Mouse (Mus musculus): ENCODE measurements around the gene Chn2. TPM values are rescaled to one million over a fixed set of nuclear protein-coding genes. Genes with fewer than 3 reads are reported as not detected.

Chn2 gene
- total and polyA plus RNA-seq, 2 experiments from 2014 or later = 33.3 to 49.4 TPM

DNA sequence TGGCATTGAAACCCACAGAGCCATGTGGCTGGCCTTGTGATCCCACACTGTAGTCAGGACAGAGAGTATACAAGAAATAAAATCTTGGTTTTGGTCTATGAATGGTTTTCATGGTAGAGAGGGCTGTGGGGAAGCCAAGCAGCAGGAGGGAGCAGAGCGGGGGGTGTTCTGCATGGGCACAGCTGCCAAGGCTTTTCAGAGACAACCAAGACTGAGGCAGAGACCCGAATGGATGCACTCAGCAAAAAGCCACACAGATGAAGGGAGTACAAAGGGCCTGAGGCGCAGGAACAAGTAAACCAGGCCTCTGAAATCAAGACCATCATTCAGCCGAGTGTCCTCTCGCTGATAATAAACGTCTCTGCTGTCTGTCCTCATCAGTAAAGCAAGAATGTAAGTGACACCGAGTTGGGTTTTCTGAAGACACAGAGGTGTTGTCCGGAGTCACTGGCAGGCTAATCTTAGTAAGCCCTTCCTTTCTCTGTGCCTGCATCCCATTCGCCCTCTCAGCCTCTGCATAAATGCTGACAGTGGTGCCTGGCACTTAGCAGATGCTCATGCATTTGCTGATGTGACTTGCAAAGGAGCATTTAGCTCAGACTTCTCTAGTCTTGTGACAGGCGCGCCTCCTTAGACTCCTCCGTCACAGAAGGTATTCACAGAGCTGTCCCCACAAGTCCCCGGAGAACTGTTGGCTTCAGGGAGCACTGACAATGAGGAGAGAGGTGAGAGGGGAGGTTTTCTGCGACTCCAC is 144.6 kb downstream of the Chn2 start:
- no peak overlapping the region for H3K4me3 ChIP-seq (ENCODE audit: low read depth, low read length)
- H3K9ac ChIP-seq = no peak overlapping the region
- H3K4me2 ChIP-seq (ENCODE audit: low read depth) = no peak overlapping the region
- 46% methylated on average over 14 of the region's 14 CpGs for WGBS
- H3K4me1 ChIP-seq (ENCODE audit: insufficient read depth) = peaks cover 13% of the 10 kb centered on the region
- ATAC-seq (peak; percentile 93), DNase-seq (peak; percentile 43)
- TF ChIP-seq CTCF (IDR thresholded peaks at IDR 0.05; ENCODE audit: low read depth) = no peak
- H3K27ac ChIP-seq (ENCODE audit: low read depth, low read length) = 0 out of 2 replicates have a peak overlapping the region, but pooled peaks have one; percentile 9
- no peaks in the 10 kb centered on the region for H3K9me3 ChIP-seq (ENCODE audit: low read length)
- no peaks in the 10 kb centered on the region for H3K36me3 ChIP-seq (ENCODE audit: insufficient read depth)
- no peaks in the 10 kb centered on the region for H3K27me3 ChIP-seq (ENCODE audit: insufficient read depth, low read length)

DNA sequence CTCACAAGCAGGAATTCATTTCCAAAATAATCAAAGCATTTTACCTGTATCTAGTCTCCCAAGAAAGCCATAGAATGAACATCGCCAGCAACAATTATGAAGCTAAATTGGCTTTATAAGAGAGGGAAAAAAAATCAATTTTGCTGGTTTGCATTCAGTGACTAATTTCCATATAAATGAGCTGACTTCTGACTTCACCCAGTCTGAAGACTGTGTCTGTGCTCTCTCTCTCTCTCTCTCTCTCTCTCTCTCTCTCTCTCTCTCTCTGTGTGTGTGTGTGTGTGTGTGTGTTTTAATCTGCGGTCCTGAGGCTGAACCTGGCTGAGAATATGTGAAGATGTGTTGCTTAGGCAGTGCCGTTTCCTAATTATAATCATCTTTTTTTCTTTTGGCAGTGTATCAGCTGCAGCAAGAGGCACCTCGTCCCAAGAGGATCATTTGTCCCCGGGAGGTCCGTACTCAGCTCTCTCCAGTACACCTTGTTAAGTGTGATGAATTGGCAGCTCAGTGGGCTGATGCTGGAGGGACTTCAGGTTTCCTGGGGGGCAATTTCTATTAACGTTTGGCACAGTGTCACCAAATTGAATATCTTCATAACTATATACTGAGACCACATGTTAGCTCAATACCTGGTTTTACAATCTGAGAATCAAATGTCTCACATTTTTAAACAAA is 154.4 kb downstream of the Chn2 start:
- ATAC-seq = peak; percentile 66
- WGBS = 25% methylated on average over 7 of the region's 7 CpGs
- TF ChIP-seq CTCF (IDR thresholded peaks at IDR 0.05; ENCODE audit: low read depth) = no peak
- Histone ChIP-seq H3K4me3 (ENCODE audit: low read depth, low read length) (no peak overlapping the region), H3K27me3 (ENCODE audit: insufficient read depth, low read length) (no peaks in the 10 kb centered on the region), H3K9ac (no peak overlapping the region), H3K36me3 (ENCODE audit: insufficient read depth) (no peaks in the 10 kb centered on the region; the same call in 1 of the 2 replicates), H3K4me2 (ENCODE audit: low read depth) (no peak overlapping the region), H3K27ac (ENCODE audit: low read depth, low read length) (peak overlapping the region; percentile 45; the same call in 1 of the 2 replicates), H3K9me3 (ENCODE audit: low read length) (no peaks in the 10 kb centered on the region), H3K4me1 (ENCODE audit: insufficient read depth) (peaks cover 4% of the 10 kb centered on the region; the same call in 1 of the 2 replicates)
- no peak for DNase-seq

DNA sequence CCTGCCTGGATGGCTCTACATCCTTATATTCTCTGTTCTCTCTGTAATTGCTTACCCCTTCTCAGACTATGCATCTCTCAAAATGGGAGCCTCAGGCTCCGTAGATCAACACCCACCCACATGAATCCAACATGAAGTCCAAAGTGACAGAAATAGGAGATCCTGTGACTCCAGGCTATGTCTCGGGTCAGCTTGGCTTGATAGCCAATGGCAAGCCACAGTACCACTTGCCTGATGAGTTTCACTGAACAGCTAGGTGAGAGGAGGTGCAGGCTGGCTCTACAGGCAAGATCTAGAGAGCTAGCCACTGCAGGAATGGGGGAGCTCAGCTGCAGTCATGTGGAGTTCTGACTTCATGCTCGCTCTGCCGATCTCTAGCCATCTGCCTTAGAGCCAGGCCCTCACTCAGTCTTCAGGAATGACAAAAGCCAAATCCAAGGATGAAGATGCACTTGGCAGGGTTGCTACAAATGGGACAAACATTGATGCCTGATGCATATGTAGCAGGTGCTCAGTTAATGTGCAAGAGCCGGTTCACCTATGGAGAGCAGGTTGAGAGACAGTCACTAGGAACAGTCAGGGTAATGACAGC is 158.6 kb downstream of the Chn2 start:
- H3K4me1 ChIP-seq (ENCODE audit: insufficient read depth) = peaks cover 4% of the 10 kb centered on the region; the same call in 1 of the 2 replicates
- H3K9ac ChIP-seq = no peak overlapping the region
- H3K27ac ChIP-seq (ENCODE audit: low read depth, low read length) = no peak overlapping the region
- 89% methylated on average over 5 of the region's 5 CpGs for WGBS
- H3K4me2 ChIP-seq (ENCODE audit: low read depth) = no peak overlapping the region
- H3K9me3 ChIP-seq (ENCODE audit: low read length) = no peaks in the 10 kb centered on the region
- H3K36me3 ChIP-seq (ENCODE audit: insufficient read depth) = no peaks in the 10 kb centered on the region; the same call in none of the 2 replicates
- ATAC-seq (no peak), DNase-seq (no peak)
- no peak for TF ChIP-seq CTCF (IDR thresholded peaks at IDR 0.05; ENCODE audit: low read depth)
- no peak overlapping the region for H3K4me3 ChIP-seq (ENCODE audit: low read depth, low read length)
- H3K27me3 ChIP-seq (ENCODE audit: insufficient read depth, low read length) = no peaks in the 10 kb centered on the region

DNA sequence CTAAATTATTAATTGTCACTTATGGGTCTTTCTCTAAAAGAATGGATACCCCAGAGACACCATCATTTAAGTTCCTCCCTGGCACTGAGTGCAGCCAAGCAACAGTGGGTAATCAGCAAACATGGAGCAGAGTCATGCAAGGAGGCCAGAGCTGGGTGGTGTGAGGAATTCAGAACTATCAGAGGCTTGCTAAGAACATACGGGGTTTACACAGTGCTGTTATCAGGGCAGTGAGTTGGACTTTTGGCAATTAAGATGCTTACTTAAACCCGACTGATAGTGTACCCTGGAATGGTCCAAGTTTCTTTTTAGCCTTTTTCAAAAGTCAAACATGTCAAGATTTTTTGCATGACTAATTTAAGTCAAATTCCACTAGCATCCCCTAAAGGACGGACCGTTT is 160.2 kb downstream of the Chn2 start:
- Histone ChIP-seq H3K36me3 (ENCODE audit: insufficient read depth) (no peaks in the 10 kb centered on the region; the same call in none of the 2 replicates), H3K9ac (no peak overlapping the region), H3K9me3 (ENCODE audit: low read length) (no peaks in the 10 kb centered on the region), H3K4me3 (ENCODE audit: low read depth, low read length) (no peak overlapping the region), H3K27me3 (ENCODE audit: insufficient read depth, low read length) (no peaks in the 10 kb centered on the region), H3K27ac (ENCODE audit: low read depth, low read length) (no peak overlapping the region), H3K4me2 (ENCODE audit: low read depth) (no peak overlapping the region), H3K4me1 (ENCODE audit: insufficient read depth) (no peaks in the 10 kb centered on the region)
- DNase-seq = no peak
- 35% methylated on average over 4 of the region's 4 CpGs for WGBS
- TF ChIP-seq CTCF (IDR thresholded peaks at IDR 0.05; ENCODE audit: low read depth) = no peak
- no peak for ATAC-seq

GRCm38 (mm10) chr6:54200031-54200722 is 160.8 kb downstream of the Chn2 start:
- DNase-seq (no peak), ATAC-seq (no peak)
- Histone ChIP-seq H3K4me3 (ENCODE audit: low read depth, low read length) (no peak overlapping the region), H3K4me1 (ENCODE audit: insufficient read depth) (no peaks in the 10 kb centered on the region), H3K36me3 (ENCODE audit: insufficient read depth) (no peaks in the 10 kb centered on the region; the same call in none of the 2 replicates), H3K9me3 (ENCODE audit: low read length) (no peaks in the 10 kb centered on the region), H3K4me2 (ENCODE audit: low read depth) (no peak overlapping the region), H3K27ac (ENCODE audit: low read depth, low read length) (no peak overlapping the region), H3K9ac (no peak overlapping the region), H3K27me3 (ENCODE audit: insufficient read depth, low read length) (no peaks in the 10 kb centered on the region)
- no peak for TF ChIP-seq CTCF (IDR thresholded peaks at IDR 0.05; ENCODE audit: low read depth)
- 66% methylated on average over 11 of the region's 11 CpGs for whole genome bisulfite sequencing

DNA sequence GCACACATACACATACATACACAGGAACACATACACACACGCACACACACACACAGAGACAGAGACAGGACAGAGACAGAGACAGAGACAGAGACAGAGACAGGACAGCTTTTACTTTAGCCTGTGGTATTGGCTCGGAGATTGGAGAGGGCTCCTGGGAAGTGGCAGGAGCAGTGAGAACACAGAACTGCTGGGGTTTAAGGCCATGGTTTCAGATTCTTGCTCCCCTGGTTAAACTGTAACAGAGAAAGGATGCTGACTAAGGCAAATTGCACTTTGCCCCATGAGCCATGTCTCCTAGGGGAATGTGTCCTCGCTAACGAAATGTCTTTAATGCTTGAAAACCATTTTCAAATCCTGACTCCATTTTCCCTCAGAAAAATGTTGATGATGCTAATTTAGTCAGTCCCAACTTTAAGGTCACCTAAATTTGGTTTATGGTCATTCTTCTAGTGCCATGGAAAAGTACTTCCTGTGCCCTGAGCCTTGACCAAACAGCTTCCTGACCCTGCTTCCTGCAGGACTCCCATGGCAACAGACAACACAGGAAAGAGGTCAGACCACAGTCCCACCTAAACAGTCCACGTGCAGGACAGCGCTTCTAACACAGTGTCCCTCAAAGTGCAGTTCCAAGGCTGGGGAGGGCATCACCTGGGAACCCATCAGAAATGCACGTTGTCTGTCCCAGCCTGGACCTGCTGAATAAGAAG is 163.1 kb downstream of the Chn2 start:
- H3K4me2 ChIP-seq (ENCODE audit: low read depth) = no peak overlapping the region
- ATAC-seq = no peak
- H3K9me3 ChIP-seq (ENCODE audit: low read length) = no peaks in the 10 kb centered on the region
- H3K4me1 ChIP-seq (ENCODE audit: insufficient read depth) = no peaks in the 10 kb centered on the region
- H3K27me3 ChIP-seq (ENCODE audit: insufficient read depth, low read length) = no peaks in the 10 kb centered on the region
- WGBS = 86% methylated on average over 7 of the region's 7 CpGs
- H3K27ac ChIP-seq (ENCODE audit: low read depth, low read length) = no peak overlapping the region
- TF ChIP-seq CTCF (IDR thresholded peaks at IDR 0.05; ENCODE audit: low read depth) = no peak
- H3K36me3 ChIP-seq (ENCODE audit: insufficient read depth) = no peaks in the 10 kb centered on the region; the same call in 1 of the 2 replicates
- H3K4me3 ChIP-seq (ENCODE audit: low read depth, low read length) = no peak overlapping the region
- no peak overlapping the region for H3K9ac ChIP-seq
- DNase-seq = no peak

Measured in forebrain, postnatal 0 days (tissue).